Mouse (Mus musculus) layer of hippocampus, adult 8-10 months (tissue): ENCODE measurements around the gene Hoxc5. TPM values are rescaled to one million over a fixed set of nuclear protein-coding genes. Genes with fewer than 3 reads are reported as not detected.

Experiments
- DNase-seq, 2 experiments: peaks; one replicate each; pipeline ENCODE4 v3.0.0; 2022; ENCODE audit warnings: low spot score in 2 of 2
- total RNA-seq, 4 experiments: library from RNA; stranded (reverse); gene quantifications; 2 replicates each; pipeline ENCODE4 v1.2.4; 2022

Gene Hoxc5
- total RNA-seq, 4 experiments from 2014 or later, result not detected

DNA sequence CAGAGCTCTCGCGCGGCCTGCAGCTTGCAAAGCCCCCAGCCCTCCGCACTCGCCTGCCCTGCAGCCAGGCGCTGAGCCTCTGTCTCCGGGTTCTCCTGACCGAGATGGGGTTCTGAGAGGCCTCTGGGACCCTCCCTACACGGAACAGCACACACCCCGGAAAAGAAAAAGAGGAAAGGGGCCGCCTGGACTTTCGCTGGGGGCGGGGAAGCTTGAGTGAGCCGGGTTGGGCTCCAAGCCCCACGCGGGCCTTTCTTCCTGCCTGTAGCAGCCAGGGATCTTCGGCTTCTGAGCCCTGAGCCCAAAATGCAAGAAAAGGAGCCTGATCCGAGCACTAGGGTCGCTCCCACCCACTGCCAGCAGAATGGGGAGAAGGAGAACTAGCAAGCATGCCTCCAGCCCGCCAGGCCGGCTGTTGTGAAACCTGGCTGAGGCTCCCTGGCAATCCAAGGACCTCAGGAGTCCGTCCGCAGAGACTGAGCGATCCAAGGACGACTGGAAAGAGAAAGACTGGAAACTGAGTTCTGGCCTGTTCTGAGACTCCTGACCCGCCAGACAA lies 44.8 kb downstream of the Hoxc5 start:
- no peak for DNase-seq

DNA sequence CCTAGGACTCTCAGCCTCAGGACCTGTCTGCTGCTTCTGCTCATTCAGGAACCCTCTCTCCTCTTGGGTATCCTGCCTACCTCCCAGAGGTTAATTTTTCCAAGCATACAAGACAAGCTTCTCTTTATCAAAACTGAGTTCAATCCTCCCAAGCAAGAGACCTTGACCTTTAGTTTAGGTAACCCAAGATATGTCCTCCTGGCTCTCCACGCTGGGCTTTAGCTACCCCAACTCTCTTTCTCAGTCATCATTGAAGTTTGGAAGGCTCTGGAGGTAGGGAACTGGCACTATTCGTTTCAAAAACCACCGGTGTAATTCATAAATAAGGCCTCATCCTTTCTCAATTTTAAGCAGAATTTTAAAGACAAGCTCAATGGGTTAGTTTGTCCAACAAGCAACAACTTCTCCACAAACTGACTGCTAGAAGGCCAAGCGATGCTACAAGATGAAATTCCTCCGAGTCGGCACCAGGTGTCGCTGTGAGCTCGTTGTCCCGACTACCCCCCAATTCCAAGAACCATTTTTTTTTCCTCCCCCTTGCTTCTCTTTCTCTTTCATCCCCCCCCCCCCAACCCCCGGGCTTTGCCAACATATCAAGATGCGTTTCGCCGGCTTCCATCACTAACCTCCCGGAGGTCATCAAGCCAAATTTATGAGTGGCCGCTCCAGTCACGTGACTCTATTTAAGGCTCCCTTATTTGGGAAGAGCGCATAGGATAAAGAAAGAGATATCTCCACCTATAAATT lies 46.2 kb downstream of the Hoxc5 start:
- peak in 1 of 2 experiments; percentile 32 for DNase-seq

DNA sequence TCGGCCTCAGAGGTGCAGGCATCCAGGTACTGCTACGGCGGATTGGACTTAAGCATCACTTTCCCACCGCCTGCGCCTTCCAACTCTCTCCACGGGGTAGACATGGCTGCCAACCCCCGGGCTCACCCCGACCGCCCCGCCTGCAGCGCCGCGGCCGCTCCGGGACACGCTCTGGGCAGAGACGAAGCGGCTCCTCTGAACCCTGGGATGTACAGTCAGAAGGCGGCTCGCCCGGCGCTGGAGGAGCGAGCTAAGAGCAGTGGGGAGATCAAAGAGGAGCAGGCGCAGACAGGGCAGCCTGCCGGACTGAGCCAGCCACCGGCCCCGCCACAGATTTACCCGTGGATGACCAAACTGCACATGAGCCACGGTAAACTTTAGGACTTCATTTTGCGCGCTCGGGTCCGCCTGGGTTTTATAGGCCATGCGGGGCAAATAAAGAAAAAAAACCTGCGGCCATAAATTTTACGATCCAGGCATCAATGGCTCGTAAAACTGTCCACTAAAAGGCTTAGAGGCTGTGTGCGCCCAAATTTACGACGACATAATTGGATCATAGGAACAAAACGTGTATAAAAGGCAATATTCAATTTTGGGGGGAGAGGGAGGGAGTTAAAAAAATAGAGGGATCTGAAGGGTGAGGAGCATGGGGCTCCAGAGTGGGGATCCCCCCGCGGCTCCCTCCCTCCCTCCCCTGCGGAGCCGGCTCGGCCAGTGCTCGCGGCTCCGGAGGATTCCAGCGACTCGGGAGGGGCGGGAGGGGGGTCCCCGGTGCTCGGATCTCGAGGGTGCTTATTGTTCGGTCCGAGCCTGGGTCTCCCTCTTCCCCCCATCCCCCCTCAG lies 47.1 kb downstream of the Hoxc5 start:
- DNase-seq, result no peak

DNA sequence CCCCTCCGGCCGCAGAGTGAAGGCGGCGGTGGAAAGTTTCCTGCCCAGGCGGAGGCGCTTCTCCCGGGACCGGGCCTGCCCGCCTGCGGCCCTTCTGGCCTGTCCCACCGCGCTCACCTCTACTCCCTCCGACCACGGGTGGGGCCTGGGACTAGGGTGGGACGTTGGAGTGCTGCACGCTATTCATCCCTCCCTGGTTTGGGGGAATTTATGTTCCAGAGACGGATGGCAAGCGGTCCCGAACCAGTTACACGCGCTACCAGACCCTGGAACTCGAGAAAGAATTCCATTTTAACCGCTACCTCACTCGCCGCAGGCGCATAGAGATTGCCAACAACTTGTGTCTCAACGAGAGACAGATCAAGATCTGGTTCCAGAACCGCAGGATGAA lies 47.8 kb downstream of the Hoxc5 start:
- DNase-seq, result no peak

DNA sequence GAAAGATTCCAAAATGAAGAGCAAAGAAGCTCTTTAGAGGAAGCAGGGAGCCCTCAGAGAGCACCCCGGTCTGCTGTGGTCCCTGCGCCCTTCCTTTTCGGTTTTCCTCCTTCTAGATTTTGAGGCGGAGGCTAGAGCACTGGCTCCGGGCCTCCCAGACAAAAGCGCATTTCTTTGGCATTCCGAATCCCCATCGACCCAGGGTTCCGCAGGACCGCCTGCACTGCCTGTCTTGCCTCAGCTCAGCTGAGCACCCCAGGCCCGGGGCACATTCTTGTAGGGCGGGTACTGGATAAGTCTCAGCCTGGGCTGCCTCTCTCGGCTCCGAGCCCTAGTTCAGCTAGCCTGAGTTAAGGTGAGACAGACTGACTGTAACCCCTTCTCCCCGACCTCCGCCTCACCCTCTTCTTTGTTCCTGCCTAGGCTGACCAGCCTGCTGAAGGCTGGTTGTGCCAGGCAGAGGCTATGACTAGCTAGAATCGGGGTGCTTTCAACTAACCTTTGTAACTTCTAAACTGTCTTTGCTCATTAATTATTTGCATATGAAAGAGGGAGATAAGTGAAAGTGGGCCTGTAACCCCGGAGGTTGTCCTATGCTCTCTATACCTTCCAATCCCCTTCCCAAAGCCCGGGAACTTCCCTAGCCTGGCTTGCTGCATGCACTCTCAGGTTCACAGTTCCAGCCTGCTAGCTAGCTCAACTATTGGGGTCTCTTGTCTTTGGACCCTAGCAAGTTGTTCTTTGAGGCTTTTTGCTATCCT lies 48.3 kb downstream of the Hoxc5 start:
- no peak for DNase-seq

DNA sequence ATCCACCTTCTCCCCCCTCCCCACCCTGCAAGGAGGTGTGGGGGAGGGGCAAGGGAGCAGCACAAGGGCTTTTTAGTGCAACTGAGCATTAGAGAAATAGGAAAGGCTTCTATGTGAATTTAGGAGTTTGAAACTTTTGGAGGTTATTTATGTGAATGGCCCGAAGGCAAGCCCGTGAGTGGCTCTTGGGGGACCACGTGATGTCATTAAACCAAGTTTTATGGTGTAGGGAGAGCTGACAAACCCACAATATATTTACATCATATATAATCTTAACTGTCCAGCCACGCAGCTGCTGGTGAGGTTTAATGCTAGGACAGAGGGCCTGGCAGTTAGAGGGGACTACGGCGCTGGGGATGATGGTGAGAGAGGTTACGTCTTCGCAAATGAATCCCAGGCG lies 51.4 kb downstream of the Hoxc5 start, which contains the start of gene Hoxc4:
Hoxc4 (plus strand) TSS at position 299 of the 400 bp plus-strand sequence.
- no peak for DNase-seq

DNA sequence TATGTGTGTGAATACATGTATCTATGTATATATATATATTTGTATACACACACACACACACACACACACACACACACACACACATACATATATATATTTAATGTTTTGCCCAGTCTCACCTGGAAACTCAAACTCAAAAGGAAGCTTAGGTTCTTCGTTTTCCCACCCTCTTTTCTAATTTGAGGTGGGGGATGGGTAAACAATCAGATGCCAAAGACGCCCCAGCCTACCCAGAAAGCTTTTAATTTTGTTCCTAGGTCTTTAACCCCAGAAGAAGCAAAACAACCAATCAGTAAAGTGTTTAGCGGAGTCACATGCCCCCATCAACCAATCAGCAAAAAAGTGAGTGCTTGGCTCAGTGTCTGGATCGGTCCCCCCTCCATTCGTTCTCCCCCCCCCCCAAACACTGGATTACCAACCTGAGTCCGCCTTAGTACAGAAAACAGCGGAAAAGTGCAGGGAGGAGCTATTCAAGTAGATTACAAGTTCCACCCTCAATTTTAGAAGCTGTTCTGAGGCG lies 53.7 kb downstream of the Hoxc5 start:
- DNase-seq, result no peak

DNA sequence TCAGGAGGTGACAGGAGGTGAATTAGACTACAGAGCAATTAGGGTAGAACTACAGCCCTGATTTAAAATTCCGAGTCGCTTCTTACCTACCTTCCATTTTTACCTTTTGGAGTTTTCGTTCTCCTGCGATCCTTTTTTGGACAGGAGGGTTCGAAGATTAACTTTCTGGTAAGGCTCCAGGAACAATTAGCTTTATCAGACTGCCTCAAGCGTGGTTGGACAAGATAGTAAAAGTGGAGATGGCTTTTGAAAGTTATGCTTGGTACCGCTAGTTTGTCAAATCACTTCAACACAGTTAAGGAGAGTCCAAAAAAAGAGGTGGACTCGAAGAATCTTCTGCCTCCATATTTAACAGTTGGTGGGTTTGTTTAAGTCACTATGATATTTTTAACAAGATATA lies 54.3 kb downstream of the Hoxc5 start:
- DNase-seq, result no peak

DNA sequence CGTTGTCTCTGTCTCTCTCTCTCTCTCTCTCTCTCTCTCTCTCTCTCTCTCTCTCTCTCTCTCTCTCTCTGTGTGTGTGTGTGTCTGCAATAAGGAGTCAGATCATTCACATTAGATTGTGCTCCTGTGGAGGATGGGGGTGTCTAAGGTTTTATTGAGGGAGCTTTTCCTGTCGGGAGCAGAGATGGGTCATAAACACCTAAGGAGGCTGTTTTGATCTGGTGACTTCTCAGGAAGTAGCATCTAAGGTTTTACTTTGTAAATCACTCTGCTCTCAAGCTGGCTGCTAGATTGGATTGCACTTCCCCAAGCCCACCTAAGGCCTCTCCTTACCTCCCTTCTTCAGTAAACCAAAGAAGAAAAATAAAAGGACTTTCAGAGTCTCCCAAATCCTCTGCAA lies 56.9 kb downstream of the Hoxc5 start:
- DNase-seq, result no peak

DNA sequence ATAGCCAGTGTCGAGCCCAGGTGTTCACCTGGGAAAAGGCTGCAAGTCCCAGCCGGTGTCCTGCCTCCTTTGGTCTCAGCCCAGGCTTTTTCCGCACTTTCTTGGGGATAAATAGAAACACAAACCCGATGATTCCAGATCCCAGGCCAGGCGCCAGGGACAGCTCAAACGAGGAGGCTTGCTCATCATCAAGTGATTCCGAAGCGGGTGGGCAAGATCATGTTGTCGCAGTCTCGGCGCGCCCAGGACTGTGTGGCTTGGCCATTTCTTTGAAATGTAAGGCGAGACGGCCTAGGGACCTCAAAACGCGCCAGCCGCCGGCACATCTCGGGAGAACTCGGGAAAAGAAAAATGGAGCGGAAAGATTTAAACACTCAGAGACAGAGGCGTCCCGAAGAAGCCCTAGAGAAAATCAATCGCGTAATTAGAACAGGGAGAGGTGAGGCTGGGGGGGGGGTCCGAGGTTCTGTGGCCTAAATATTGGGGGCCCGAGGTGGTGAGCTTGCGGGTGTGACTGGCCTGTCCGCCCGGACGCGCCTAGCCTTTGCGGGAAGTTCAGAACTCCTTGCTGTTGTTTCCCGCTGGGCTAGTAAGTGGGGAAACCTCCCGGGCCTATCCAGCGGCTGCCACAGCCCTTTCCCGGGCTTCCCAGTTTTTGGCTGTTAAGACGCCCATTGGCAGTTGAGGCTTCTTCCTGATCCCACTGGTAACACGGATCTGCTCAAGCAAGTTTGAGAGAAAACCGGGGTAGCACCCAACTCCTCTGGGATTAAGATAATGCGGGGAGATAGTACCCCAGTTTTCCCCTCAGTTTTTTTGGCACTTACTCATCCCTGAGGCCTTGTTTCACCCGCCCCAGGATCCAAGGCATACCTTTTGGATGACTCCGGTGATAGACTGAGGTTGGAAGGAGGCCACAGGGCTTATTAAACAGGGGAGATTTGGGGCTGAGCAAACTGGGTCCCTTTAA lies 60.3 kb downstream of the Hoxc5 start:
- DNase-seq, result no peak

DNA sequence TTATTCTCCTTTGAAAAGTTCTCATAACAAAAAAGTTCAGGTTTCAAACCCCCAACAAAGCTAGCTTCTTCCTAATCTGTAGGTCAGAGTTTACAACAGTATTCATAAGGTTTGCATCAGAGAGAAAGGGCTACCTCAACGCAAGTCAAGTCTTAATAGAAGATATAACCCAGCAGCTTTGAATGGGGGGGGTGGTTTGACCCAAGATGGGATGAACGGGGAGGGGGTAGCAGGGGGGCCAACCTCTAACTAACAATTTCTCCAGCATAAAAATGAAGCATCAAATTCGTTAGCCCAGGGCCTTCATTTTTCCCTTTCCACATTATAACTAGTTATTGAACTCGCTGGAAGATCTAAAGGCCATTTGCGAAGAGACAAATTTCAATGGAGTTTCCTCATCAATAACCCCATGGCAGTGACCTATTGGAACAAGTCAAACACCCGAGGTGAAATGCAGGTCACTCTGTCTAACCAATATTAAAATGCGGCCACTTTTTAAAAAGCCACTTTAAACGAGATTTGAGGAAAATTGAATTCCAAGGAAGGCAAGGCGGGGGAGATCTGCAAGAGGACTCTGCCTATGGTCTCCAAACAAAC lies 61.8 kb downstream of the Hoxc5 start:
- DNase-seq, result no peak

DNA sequence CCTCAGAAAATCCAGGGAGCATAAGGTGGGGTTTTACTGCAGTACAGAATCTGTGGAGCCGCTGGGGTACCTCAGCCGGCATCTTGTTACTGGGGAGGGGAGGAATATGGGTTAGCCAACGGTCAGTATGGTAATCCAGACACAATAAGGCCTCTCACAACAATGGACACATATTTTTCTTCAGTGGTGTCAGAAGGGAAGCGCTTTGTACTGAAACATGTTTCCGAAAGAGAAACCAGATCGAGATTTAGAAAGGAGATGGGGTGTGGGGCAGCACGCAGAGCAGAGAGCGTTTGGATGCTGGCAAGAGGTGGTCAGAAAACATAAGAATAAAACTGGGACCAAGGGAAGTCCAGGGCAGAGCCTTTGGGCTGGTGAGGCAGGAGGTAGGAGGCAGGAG lies 62.9 kb downstream of the Hoxc5 start:
- no peak for DNase-seq

DNA sequence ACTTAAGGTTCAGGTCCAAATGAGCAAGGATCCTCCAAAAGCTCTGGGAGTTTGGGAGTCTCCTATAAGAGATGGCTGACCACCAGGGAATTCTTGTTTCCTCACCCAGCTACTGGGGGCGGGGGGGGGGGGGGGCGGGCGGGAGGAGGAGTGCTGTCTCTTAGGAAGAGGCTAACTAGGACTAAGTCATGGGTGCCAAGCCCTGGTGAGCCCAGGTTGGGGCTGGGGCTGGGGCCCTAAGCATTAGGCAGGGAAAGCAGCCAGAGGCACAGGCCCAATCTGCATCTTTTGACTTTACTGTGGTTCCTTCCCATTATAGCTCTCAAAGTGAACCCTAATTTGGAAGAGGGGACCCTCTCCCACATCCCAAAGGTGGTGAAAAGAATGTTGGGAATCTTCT lies 64.9 kb downstream of the Hoxc5 start:
- no peak for DNase-seq

DNA sequence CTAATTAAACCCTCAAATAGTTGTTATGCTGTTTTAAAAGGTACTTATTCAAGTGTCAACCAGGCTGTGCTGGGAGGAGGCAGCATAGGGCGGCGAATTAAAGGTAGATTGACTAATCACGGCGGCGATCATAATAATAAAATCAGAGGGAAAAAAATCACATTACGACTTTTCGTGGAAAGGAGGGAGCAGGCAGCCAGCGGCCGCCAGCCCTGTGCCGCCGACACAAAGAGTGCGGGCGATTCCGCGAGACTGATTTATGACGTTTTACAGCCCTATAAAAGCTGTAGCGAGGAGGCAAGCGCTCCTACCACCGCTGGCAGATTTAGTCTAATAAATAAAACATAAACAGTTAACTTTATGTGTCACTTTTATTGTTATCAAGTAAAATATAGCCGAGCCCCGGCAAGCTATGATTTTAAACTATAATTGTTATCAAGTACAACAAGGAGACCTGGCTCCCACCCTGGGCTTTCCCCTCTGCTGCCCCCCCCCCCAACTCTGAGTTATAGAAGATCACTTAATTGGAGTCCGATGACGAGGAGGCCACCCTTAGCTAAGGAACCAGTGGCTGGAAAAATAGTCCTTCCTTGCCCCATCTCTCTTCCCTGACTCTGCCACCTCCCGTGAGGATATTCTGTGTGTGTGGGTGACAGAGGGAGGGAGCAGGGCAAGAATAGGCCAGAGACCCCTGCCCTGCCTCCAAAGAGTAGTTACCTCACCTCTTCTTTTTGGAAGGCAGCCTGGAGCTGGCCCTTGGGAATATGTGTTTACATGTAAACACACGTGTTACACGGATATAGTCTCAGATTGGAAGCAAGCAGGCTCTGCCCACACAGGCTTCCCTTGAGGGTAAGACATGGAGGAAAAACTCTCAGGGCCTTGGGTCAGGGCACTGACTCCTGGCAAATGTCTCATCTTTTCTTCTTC lies 65.7 kb downstream of the Hoxc5 start:
- DNase-seq, result no peak

DNA sequence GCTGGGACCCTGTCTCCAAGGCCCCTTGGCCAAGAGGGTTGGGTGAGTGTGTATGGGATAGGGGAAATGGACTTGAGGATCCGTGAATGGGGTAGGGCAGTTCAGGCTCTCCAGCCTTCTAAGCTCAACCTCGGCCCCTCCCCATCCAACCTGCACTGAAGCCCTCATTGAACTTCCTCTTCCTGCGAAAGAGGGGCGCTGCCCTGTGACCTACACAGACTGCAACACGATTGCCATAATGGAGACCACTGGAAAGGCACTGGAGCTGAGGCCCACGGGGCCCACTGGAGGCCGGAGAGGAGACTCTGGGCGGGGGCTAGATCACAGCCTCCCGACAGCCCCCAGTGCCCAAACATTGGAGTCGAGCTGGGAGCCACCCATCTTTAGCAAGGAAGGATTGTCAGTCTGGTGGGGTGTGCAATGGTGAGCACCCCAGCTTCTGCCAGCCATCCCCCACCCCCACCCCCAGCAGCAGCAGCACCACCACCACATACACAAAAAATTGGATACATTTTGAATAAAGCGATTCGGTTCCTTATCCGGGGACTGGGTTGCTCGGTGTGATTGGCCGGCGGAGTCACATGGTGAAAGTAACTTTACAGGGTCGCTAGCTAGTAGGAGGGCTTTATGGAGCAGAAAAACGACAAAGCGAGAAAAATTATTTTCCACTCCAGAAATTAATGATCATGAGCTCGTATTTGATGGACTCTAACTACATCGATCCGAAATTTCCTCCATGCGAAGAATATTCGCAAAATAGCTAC lies 67.0 kb downstream of the Hoxc5 start:
- DNase-seq, result no peak

DNA sequence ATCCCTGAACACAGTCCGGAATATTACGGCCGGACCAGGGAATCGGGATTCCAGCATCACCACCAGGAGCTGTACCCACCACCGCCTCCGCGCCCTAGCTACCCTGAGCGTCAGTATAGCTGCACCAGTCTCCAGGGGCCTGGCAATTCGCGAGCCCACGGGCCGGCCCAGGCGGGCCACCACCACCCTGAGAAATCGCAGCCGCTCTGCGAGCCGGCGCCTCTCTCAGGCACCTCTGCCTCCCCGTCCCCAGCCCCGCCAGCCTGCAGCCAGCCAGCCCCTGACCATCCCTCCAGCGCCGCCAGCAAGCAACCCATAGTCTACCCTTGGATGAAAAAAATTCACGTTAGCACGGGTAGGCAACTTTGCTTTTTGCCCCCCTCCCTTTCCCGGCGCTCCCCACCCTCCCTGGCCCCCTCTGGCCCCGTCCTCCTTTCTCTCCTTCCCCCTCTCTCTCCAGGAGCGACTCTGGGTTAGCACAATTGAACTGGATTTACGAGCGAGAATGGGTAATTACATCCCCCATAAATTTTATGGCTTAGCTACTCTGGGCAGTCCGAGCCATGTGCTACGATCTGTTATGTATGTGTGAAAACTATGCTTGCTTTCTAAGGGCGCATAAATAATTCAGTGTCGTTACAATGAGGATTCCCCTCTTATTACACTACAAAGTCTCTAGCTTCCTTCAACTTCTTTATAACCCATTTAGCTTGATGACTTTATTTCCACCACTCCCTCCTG lies 67.7 kb downstream of the Hoxc5 start:
- DNase-seq, result no peak

DNA sequence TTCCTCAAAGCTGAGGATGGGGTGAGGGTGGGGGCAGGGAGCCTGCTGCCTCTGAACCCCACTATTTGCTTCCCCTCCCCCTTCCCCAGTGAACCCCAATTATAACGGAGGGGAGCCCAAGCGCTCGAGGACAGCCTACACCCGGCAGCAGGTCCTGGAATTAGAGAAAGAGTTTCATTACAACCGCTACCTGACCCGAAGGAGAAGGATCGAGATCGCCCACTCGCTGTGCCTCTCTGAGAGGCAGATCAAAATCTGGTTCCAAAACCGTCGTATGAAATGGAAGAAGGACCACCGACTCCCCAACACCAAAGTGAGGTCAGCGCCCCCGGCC lies 68.3 kb downstream of the Hoxc5 start:
- DNase-seq, result no peak
